Mouse (Mus musculus) adrenal gland (tissue): ENCODE data around the gene Lrrfip1.

Experiments used
- intact Hi-C: fragments of 180-260 bp; cut with DNase I; formaldehyde crosslinking; loops from one replicate; pipeline ENCODE4 v1.15.1; 2025

The Lrrfip1 gene

GRCm38 (mm10) chr1:91077980-91078379 lies 79.4 kb downstream of the Lrrfip1 start:
- intact Hi-C loops: no loop called here

GRCm38 (mm10) chr1:91079740-91080422 lies 81.3 kb downstream of the Lrrfip1 start:
- intact Hi-C loops: no loop called here

GRCm38 (mm10) chr1:91080423-91080749 lies 81.8 kb downstream of the Lrrfip1 start:
- intact Hi-C loops: no loop called here

- intact Hi-C loops: no loop called here
These were observed 85.8 kb downstream of the Lrrfip1 start for GRCm38 (mm10) chr1:91084374-91084773.

- intact Hi-C loops: no loop called here
These were observed 86.5 kb downstream of the Lrrfip1 start for GRCm38 (mm10) chr1:91085009-91085408.

- intact Hi-C loops: no loop called here
These were observed 87.1 kb downstream of the Lrrfip1 start for GRCm38 (mm10) chr1:91085686-91086085.

DNA sequence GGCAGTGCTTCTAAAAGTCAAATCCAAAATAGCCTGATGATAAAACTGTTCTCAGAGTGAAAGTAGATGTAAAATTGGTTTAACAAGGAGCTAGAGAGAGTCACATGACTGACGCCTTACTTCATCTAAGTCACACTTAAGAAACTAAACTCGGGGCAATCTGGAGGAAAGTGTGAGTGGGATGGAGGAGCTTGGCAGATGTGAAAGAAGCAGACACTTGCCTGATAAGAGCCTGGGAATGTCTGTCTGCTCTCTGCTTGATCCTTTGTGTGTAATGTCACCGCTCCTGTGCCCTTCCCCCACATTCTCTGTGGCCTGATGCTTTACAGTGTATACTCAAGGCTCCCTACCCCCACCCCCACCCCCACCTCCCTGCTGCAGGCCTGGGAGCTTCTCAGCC lies 87.8 kb downstream of the Lrrfip1 start:
- intact Hi-C loops: no loop called here

- intact Hi-C loops: no loop called here
These were observed 88.2 kb downstream of the Lrrfip1 start for GRCm38 (mm10) chr1:91086748-91087147.

GRCm38 (mm10) chr1:91088027-91088426 lies 89.5 kb downstream of the Lrrfip1 start:
- intact Hi-C loops: no loop called here

DNA sequence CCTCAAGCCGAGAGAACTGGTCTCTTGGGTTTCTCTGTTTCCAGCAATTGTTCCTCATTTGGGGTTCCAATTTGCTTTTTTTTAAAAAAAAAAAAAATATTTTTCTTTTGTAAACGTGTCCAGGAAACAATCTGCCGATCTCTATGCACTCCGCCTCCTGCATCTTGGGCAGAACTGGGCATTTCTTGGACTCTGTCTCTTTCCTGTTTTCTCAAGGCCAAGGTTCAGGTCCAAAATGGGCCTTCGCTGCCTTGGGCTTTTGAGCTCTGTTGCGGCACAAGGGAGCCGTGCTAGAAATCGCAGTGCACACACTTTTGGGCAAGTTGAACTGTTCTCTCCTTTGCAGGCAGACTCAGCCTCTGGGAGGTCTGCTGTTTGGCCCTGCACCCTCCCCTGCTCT lies 90.4 kb downstream of the Lrrfip1 start:
- intact Hi-C loops: no loop called here

GRCm38 (mm10) chr1:91090456-91090855 lies 91.9 kb downstream of the Lrrfip1 start:
- intact Hi-C loops: no loop called here

DNA sequence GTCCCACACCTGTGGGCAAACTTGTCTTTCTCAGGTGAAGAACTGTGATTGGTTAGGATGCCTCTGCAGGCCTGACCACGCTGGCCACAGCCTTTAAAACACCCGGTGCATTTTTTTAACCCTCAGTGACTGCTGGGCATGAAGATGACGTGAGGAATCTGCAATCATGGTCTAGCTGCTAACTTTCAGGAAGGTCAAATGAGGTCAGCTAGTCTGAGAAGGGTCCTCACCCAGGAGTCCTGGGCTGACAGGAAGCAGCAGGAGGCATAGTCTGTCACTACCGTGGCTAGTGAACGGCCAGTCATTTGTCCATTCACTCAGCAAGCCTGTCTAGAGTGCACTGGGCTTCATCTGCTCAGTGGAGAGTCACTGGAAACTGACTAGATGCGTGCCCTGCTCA lies 93.9 kb downstream of the Lrrfip1 start:
- intact Hi-C loops: no loop called here

DNA sequence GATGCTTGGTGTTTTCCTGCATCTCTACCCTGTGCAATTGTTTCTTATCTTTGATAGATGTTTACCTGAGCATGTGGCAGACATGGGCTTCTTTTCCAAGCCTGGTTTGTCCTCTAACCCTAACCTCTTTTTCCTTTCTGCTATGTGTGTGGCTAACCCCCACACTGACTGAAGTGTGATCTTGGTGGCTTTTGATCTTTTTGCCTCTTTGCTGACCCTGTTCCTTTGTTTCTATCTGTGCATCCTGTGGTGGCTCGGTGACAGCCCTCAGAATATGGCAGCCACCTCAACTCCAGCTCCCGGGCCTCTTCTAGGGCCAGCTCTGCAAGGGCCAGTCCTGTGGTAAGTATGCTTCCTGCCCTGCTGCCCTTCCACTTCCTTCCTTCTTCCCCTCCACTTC lies 94.8 kb downstream of the Lrrfip1 start:
- intact Hi-C loops: no loop called here

- intact Hi-C loops: no loop called here
These were observed 95.5 kb downstream of the Lrrfip1 start for GRCm38 (mm10) chr1:91094001-91094400.

DNA sequence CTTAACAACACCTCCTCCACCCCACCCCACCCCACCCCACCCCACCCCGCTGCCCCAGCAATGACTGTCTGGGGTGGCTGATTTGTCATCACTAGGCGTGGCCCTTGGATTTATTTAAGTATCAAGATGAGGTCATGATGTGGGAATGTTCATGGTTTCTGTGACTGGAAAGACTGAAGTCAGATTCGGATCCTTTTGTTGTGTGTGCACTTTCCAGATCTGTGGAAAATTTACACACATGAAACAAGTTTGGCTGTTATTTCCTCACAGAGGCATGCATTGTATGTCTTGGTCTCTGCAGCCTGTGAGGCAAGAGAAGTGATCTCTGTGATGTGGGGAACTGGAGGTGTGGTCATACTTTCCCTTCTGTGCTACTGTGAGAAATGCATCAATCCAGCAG lies 96.7 kb downstream of the Lrrfip1 start:
- intact Hi-C loops: loop anchor here (5.0 kb wide), 2 partner anchors 58 to 123 kb away; no protein-coding TSS in a partner anchor

- intact Hi-C loops: loop anchor here (5.0 kb wide), 2 partner anchors 59 to 124 kb away; no protein-coding TSS in a partner anchor
These were observed 97.3 kb downstream of the Lrrfip1 start for GRCm38 (mm10) chr1:91095853-91096252.

DNA sequence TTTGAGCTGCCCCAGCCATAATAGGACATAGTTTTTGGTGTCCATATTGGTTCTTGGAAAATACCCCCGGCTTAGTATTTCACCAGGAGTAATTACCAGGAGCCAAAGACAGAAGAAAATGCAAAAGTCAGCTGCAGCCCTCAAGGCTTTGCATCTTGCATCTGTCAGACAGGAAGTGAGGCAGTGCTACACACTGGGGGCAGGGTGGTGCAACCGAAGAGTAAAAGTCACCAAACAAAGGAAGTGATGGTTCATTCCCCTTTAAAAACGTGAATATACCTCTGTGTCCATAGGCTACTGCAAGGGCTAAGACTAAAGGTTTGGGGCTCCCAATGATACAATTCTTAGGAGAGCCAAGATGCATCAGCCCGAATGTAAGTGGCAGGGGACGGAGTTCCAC lies 98.0 kb downstream of the Lrrfip1 start:
- intact Hi-C loops: loop anchor here (5.0 kb wide), 2 partner anchors 59 to 124 kb away; no protein-coding TSS in a partner anchor

DNA sequence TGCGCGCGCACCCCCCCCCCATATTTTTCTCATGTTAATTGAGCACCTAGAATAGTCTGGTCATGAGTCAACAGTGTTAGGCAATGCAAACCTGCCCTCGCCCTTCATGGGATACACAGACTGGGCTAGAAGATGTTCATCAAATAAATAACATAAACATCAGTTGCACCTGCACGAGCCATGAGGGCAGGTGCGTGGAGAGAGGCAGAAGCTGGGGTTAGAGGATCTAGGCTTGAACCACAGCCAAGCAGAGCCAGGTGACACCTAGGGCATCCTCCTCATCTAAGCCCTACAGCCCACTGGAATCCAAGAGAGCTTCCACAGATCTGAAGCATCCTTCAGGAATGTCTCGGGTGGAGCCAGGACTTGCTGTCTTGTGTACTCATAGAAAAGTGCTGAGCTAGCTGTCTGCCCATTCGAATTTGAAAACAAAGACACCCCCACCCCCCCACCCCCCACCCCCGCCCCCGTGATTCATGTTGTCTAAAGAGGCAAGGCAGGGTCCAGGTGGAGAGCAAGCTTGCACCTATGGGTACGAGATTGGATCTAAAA lies 98.8 kb downstream of the Lrrfip1 start:
- intact Hi-C loops: loop anchor here (5.0 kb wide), 2 partner anchors 60 to 125 kb away; no protein-coding TSS in a partner anchor

DNA sequence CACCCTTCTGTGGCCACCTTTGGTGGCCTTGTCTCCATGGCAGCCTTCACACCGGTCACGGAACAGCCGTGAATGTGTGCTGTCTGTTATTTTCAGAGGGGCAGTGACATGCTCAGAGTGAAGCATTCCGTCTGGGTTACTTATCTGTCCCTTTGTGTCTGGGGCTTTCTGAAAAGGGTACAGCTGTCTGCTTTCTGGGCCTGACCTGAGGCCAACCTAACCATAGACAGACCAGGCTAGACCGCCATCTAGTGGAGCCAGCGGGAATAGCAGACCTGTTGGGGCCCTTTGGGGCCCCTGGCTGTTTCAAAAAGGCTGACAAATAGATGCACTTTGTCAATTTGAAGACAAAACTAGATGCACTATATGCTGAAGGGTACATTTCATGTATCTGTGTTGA lies 100.3 kb downstream of the Lrrfip1 start:
- intact Hi-C loops: loop anchor here (5.0 kb wide), 2 partner anchors 62 to 127 kb away; no protein-coding TSS in a partner anchor

DNA sequence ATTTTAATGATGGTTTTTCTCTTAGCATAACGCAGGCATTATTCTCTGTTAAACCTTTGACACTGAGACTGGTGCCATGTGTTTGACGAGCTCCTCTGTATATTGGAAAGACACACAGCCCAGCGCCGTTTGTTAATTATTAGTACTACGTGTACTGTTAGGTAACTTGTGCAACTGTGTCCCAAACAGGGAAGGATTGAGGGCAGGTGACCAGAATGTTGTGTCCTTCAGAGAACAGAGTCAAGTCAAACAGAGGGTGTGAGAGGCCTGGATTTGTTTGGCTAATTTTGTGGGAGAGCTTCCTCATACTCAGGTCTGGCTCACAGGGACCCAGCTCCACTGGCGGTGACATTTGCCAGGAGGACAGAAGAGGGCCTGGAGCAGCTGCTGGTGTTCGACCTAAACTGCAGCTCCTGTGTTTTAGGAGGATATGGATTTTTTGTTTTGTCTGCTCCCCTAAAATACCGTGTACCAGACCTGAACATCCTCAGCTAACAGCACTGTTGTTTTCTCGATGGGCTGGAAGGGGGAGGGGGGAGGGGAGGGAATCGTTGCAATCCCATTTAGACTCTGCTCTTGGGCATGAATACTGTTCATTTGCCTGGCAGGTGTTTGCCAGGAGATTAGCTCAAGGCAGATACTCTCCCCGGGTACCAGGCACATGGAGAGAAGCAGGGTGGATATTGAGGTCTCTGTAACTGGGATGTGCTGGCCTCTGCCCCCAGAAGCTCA lies 103.3 kb downstream of the Lrrfip1 start:
- intact Hi-C loops: no loop called here

DNA sequence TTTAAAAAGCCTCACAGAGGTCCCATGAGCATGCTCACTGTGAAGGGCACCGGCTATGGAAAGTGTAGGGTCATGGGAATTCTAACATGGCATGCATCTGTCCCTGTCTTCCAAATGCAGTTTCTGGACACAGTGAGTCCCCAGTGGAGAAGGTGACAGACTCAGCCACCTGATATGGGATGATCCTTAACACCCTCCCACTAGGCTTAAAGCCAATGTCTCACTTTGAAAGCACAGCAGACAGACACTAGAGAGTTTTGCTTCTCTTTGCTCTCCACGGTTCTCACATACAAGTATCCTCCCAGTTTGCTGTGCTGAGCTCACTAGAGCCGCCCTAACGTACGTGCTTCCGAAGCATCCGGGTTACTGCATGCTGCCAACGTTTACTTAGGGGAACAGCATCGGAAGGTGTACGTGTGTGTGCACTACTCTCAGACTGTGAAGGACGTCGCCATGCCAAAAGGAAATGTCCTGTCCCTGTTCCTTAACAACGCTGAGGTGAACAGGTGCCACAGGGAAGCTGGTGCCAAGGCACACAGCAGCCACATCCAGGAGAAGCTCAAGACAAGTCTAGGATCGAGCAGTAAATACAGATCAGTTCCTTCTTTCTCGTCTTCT lies 104.9 kb downstream of the Lrrfip1 start:
- intact Hi-C loops: no loop called here

DNA sequence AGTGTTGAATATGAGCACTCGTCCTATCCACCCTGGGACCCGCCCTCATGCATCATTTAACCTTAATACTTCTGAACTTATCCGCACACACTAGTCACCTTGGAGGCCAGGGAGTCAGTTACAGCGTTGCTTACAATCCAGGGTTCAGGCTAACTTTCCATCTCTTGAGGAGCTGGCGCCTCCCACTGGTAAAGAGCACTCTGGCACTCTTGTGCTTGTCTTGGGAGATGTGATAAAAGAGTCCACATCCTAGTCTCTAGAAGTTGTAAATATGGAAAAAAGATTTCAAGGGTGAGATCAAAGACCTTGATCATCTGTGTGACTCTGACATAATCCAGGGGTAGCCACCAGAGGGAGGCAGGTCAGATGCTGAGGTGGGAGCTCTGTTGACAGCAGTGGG lies 109.0 kb downstream of the Lrrfip1 start:
- intact Hi-C loops: no loop called here
